Mouse (Mus musculus): ENCODE data around the gene Ctse.

Ctse gene

DNA sequence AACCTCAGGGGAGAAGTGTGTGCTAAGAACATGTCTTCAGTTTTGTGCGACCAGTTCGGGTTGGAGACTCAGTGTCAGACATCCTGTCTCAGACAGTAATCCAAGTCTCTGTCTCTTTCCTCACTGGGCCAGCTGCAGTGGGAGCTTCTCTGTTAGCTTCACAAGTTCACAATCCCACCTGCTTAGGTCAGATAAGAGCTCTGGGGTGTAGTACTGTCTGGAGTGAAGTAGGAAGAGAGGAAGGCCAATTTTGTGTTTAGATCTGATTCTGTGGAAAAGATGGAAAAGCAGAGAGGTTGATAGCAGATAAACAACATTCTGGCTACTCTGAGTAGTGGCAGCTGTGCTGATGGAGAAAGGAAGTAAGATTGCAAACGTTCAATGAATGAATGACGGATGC, 61.5 kb downstream of the Ctse start:
- no peak for ATAC-seq (ENCODE audit: low TSS enrichment)

DNA sequence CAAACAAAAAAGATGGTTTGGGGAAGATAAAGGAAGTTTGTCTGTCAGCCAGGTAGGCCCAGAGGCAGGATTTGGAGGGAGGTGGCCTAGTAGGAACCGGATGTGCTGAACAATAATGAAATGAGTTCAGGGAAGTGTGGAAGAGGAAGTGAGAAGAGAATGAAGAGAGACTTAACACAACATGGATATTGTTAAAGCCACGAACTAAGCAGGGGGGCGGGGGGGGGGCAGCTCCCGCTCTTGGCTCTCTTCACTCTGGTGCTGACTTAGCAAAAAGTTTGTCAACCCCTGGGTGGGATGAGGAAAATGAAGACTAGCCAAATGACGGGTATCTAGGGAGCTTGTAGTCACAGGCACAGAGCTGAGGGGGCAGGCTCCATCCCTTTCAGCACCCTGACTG, 62.3 kb downstream of the Ctse start:
- no peak for ATAC-seq (ENCODE audit: low TSS enrichment)

DNA sequence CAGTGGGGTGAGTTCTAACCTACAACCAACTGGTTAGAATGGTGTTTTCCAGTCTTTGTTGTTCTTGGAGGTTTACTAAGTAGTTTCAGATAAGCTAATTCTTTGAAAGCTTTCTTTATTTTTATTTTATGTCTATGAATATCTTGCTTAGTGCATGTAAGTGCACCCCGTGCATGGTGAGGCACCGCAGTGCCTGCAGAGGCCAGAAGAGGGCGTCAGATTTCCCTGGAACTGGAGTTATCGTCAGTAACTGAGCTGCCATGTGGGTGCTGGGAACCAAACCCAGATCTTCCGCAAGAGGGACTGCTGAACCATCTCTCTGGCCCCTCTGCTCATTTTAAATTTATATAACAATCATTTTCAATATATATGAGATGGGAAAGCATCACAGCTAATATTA, 63.3 kb downstream of the Ctse start:
- ATAC-seq (ENCODE audit: low TSS enrichment): no peak

DNA sequence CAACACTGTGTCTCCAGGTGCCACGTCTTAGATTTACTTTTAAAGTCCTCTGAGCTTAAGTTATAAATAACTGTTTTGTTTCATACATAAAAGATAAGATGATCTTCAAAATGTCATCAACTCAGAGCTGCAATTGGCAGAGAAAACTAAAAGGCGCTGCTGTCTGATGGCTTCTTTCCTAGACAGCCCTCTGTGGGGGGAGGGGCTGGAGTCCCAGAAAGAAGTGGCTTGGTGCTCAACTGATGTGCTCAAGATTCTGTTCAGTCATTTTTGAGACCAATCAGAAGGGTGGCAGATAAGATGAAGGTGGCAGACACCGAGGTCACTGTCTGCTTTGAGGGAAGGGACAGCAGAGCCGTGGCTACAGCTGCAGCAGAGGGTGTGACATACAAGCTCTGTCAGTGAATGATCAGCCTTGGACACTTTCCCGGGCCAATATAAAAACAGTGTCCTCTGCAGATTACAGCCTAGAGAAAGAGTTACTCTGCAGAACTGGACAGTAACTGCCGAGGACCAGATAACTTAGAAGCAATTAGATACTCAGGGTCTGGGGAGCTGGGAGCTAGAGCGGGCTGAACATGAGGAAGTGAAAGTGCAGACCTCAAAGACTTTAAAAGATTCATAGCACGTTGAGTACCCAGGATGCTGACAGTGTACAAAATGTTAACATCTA, 64.1 kb downstream of the Ctse start:
- no peak for ATAC-seq (ENCODE audit: low TSS enrichment)

DNA sequence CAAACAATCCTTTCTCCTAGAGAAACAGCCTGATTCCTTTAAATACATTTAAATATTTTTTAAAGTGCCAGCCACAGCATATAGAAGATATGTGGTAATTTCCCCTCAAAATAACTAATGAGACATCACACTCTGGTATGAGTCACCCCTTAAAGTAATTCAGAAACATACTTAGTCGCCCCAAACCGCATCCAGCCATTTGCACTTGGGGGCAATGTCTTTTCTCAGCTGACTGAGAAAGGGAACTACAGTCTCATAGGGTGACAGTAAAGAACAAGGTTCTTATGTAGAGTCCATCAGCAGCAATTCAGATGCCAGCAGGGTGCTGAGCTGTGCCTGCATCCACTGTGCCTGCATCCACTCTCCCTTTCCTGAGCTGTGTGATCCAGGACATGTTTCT, 65.4 kb downstream of the Ctse start:
- ATAC-seq (ENCODE audit: low TSS enrichment): no peak

GRCm38 (mm10) chr1:131708338-131708737, 70.2 kb downstream of the Ctse start:
- peak; percentile 81 for ATAC-seq (ENCODE audit: low TSS enrichment)

- no peak for ATAC-seq (ENCODE audit: low TSS enrichment)
Measured at GRCm38 (mm10) chr1:131711518-131711917, 73.4 kb downstream of the Ctse start.

DNA sequence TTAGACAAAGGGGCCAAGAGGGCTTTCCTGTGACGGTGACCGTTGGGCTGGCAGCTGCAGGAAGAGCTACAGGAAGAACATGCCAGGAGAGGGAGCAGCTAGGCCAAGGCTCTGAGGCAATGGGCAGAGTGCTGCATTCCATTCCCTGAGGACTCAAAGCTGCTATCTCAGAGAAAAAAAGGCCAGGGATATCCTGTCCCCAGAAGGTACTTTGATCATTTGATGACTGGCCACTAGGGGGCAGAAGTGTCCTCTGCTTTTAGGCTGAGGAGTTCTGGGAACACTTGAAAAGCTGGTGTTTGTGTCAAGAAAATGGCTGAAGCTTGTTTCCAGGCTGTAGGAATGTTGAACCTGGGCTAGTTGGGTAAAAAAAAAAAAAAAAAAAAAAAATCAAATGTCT, 74.3 kb downstream of the Ctse start:
- peak; percentile 91 for ATAC-seq (ENCODE audit: low TSS enrichment)

GRCm38 (mm10) chr1:131714388-131715337, 76.6 kb downstream of the Ctse start:
- no peak for ATAC-seq (ENCODE audit: low TSS enrichment)

GRCm38 (mm10) chr1:131718952-131719694, 81.0 kb downstream of the Ctse start:
- ATAC-seq (ENCODE audit: low TSS enrichment): no peak

DNA sequence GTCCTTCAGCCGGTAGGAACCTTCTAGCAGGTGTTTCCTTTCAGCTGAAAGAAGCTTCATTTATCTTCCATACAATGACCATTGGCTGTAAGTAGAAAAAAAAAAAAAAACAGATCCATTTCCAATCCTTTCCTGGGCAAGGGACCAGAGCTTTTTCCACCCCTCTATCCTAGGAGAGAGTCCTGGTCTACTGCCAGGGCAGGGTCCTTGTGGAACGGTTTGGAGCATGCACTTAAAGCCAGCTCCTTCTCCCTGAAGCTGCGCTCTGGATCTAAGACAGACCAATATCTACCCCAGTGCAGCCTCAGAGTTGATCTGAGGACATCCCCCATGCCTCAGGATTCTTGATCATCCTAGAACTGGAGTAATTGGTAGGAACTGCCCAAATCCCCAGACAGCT, 83.9 kb downstream of the Ctse start:
- no peak for ATAC-seq (ENCODE audit: low TSS enrichment)

DNA sequence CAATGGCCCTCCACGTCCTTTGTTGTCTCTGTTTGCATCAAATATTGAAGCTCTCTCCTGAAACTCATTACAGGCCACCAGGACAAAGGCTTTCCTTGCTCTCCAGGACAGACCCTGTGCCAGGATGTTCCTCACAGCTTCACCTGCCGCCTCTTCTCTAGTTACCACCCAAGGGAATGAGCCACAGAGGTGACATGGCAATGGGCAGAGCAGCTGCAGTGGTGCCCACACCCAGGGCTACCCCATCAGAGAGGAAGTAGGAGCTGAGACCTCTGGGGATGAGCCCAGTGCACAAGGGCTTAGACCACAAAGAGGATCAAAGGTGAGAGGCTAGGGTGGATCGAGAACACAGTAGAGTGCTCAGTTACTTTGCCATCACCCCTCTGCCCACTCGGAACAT, 85.4 kb downstream of the Ctse start:
- no peak for ATAC-seq (ENCODE audit: low TSS enrichment)
